Mouse (Mus musculus): Measurements from ENCODE around the gene Trpc1.
A peak's percentile ranks its signal among the peaks of the same experiment; 100 is the strongest.

Trpc1 gene

DNA sequence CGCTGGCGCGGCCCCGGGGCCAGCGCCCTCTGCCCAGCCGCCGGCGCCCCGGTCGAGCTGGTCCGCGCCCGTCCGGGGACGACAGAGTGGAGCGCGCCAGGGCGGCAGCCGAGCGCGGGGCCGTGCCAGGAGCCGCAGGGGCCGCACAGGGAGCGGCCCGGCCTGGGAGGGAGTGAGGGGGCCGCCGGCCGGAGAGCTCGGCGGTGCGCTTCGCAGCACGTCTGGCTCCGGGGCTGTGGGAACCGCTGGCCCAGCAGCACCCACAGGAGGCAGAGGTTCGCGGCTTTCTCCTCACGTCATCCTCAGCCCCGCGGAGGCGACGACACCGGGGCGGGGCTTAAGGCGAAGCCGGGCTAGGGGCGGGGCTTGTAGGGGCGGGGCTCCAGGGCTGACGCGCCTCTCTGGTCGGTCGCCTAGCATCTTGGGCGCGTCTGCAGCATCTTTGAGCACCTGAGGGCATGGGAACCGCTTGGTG lies at the start of gene Trpc1:
Gene Trpc1 (minus strand): TSS at position 339 of the 475 bp plus-strand sequence.
- peak; percentile 23 for DNase-seq (ENCODE audit: extremely low read depth, low read depth)

DNA sequence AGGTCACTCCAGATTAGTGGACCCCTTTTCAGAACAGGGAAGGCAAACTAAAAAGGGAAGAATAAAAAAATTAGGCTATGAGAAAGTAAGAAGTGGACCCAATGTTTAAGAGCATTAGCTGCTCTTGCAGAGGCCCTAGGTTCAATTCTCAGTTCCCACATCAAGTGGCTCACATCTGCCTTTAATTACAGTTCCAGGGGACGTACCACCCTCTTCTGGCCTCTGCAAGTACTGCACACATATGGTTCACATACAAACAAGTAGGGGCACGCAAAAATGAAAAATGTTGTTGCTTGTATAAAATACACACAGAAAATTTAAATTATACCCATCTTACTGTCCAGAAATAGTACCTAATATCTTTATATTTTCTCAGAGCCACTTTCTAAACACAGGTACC lies 46.1 kb upstream of the Trpc1 start:
- no peak for DNase-seq (ENCODE audit: extremely low read depth, low read depth)

DNA sequence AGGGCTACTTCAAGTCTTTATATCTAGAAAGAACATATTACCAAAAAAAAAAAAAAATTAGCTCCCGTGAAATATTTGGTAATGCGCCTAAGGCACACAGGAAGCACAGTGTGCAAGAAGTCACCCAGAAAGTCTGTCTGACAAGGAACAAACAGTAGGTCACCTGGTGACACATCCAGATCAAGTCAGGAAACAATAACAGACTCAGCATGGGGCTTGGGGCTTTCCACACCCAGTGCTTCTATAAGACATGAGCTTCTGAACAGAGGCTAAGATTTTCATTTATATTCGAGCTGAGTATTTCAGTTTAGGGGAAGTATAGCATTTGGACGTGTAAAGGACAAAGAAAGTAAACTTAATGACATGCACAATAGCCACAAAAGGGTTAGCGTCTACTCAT lies 45.7 kb upstream of the Trpc1 start:
- no peak for DNase-seq (ENCODE audit: extremely low read depth, low read depth)

DNA sequence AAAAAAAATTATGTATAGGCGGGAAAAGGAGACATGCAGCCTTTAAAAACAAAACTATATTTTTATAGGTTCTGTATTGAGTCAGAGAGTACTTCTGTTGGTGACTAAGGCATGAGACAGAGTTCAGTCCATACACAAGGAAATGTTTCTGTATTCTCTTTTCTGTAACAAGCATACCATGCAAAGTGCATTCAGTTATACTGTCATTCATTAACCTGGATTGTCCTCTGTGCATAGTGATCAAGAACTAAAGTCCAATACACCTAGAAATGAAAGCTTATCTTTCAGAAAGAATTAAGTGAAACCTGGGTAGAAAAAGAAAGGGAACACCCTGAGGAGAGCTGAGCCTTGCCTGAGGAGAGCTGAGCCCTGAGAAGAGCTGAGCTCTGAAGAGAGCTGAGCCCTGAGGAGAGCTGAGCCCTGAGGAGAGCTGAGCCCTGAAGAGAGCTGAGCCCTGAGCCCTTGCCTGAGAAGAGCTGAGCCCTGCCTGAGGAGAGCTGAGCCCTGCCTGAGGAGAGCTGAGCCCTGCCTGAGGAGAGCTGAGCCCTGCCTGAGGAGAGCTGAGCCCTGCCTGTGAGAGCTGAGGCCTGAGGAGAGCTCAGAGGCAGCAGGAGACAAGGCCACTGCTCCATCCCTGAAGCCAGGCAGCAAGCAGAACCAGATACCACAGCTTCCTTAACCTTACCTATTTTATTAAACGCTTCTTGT lies 45.1 kb upstream of the Trpc1 start:
- DNase-seq (ENCODE audit: extremely low read depth, low read depth): no peak

DNA sequence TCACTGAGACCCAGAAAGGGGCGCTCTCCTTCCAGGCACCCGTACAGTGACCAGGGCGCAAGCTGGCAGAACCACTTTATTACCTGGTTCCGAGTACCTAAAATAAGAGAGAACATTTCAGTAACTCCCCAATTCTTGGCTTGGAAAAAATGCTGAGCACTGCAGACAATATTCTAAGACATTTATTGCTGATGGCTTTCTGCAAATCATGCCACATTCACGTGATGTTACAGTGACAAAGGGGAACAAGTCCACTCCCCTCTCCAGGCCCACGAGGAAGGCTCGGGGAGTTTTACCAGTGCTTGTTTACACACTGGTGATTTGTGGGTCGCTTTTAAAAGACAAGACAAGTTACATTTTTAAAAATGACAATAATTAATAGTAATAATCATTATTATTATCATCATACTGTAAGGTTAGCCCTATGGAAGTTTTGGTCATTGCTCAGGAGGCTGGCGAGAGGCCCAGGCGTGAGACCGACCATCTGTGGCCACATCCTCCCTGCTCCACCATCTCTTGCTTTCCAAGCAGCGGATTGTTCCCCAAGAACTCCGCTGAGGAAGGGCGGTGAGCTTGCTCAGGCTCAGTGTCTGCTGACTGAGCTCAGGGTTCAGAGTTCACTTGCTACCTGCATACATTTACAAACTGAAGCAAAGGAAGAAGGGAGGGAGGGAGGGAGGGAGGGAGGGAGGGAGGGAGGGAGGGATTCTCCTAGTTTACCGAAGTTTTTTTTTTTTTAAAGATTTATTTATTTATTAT lies 44.0 kb upstream of the Trpc1 start:
- no peak for DNase-seq (ENCODE audit: extremely low read depth, low read depth)

DNA sequence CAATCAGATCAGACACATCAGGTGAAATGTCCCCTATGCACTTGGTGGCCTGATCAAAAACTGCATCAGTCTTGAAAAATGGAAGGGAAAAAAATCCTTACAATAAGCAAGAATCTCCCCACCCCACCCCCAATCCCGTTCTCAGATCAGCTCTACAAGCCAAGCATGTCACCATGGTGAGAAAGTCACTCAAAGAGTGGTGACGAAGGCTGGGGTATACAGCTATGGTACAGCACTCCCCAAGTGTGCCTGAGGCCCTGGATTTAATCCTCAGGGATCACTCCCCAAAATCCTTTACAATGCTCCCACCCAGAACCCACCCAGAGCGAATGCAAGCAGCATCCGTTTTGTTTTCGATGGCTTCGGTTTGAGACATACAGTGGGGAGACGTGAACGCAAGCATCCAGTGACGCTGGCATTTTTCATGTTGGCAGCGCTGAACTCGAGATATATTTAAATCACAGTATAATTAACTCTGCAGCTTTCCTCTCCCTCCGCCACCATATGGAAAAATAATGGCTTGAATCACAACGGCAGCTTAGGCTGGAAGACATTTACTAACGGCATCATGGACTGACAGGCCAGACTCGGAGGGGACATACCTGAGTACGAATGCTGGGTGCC lies 34.8 kb upstream of the Trpc1 start:
- no peak for DNase-seq (ENCODE audit: extremely low read depth, low read depth)

DNA sequence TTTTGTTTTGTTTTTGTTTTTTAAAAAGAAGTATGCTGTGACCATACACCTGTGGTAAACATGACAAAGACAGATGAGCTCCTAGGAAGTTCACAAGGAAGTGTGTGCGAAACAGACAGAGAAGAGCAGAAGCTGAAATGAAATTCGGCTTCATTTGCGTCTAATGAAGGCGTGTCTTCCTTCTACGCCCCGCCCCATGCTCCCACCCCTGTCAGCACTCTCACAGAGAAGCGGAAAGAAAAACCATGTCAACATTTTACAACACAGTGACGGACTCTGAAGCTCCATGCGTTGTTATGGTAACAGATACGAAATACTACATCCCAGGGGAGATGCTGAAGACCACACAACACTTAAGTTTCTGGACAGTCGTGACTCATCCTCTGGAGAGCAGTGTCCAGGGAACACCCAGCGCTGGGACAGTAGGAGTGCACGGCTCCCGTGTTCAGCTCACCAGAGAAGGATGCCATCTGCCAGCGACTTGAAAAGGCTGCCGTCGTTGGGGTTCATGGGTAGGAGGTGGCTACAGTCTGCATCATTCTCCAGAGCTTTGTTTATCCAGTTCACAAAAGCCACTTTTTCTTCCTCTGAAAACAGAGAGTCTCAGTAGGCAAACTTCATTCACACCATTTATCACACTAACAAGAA lies 33.6 kb upstream of the Trpc1 start:
- DNase-seq (ENCODE audit: extremely low read depth, low read depth): peak; percentile 46

DNA sequence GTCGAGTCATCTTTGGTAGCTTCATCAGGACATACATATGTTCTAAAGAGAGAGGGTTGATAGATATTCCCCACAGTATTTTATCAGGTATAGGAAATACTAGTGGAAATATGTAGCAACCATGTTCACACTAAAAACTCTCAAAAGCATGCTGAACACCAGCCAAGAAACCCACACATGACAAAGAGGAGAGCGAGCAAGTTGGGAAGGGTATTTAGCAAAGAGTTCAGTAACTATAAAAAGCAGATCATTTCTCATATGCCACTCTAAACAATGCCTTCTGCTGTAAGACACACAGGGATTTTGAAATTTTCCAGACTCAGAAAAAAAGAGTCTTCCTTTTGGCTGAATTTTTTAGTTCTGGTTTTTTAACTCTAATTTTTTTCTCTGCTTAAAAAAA lies 21.5 kb upstream of the Trpc1 start:
- no peak for DNase-seq (ENCODE audit: extremely low read depth, low read depth)

DNA sequence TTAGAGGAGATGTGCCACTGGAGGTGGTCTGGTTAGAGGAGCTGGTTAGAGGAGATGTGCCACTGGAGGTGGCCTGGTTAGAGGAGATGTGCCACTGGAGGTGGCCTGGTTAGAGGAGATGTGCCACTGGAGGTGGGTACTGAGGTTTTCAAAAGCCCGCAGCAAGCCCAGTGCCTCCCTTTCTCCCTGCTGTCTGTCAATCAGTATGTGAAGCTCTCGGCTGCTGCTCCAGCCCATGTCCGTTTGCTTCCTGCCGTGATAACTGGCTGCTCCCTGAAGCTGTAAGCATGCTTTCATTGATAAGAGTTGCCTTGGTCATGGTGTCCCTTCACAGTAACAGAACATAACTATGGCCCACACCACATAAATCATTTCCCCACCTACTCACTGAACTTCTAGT lies 13.0 kb upstream of the Trpc1 start:
- no peak for DNase-seq (ENCODE audit: extremely low read depth, low read depth)

DNA sequence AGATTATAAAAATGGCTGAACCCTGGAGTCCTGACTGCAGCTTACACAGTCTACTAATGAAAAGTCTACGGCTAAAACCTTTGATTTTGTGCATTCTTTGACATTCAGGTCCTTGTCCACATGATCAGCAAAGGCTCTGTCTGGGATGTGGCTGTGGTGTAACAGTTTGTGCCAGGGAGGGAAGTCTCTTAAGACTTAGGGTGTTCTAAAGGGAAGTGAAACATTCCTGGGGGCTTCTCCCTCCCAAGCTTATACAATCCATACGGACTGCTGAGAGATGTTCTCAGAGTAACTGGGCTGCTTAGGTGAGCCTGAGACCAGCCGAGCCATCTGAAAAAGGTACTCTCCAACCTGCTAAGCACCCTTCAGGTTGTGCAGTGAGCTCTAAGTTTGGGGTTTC lies 12.1 kb upstream of the Trpc1 start:
- DNase-seq (ENCODE audit: extremely low read depth, low read depth): no peak

DNA sequence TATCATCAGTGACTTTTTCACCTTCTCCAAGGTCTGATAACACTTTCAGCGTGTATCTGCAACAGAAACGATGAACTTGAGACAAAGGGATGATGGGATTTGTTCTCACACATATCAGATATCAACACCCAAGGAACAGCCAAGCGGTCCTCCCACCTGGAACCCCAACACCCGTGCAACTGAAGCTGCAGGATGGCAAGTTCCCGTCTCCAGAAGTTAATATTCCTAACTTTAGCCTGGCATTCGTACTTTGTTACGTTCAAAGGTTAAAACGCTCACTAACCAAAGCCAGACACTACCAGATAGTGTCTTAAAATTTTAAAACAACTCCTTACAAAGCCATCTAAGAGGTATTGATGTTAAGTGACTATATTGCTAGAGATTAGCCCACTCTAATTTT lies 11.2 kb upstream of the Trpc1 start:
- no peak for DNase-seq (ENCODE audit: extremely low read depth, low read depth)

DNA sequence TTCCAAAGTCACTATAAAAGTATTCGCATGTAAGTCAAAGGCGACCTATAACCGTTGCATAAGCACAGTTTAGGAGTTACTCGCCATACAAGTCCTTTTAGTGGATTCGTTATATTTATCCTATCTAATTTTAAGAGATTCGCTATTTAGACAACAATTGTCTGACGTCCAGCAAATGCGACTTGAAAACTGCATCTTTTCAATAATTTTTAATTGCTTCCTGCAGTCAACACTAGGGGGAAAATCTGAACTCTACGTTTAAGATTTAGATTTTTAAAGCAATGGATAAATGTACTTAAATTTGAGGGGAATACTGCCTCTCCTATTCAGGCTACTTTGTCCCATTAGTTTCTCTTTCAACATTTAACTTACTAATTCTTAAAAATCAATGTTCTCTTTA lies 571 bp upstream of the Trpc1 start:
- DNase-seq (ENCODE audit: extremely low read depth, low read depth): no peak

DNA sequence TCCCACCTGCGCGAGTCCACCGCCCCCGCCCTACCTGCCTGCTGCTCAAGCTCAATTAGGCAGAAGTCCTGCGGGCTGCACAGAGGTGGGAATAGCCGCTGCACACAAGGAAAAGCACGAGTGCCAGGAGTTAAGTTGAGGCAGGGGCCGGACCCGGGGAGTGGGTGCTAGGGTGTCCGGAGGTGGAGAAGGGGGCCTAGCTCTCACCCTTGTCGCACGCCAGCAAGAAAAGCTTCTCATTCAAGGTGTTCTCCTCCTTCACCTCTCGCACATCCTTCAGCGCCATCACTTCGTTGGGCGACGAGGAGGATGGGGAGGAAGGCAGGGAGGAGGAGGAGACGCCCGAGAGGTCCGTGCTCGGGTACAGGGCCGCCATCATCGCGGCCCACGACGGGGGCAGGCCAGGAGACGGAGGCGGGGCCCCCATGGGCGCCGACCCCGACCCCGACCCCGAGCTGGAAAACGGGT lies 680 bp downstream of the Trpc1 start:
- no peak for DNase-seq (ENCODE audit: extremely low read depth, low read depth)

DNA sequence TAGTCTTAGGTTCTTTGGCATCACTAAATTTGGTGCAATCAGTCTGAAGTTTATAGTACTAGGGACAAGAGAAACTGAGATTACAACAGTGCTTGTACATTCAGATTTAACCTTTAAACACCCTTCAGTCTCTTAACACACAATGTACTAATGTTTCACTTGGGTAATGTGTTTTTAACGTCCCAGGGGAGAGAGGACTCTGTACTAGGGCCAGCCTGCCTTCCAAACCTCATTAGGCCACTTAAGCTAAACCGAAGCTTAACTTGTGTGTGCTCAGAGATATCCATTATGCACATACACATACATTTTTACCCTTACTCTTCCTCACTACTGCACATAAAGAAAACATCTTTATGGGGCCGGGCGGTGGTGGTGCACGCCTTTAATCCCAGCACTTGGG lies 2.9 kb downstream of the Trpc1 start:
- DNase-seq (ENCODE audit: extremely low read depth, low read depth): no peak

DNA sequence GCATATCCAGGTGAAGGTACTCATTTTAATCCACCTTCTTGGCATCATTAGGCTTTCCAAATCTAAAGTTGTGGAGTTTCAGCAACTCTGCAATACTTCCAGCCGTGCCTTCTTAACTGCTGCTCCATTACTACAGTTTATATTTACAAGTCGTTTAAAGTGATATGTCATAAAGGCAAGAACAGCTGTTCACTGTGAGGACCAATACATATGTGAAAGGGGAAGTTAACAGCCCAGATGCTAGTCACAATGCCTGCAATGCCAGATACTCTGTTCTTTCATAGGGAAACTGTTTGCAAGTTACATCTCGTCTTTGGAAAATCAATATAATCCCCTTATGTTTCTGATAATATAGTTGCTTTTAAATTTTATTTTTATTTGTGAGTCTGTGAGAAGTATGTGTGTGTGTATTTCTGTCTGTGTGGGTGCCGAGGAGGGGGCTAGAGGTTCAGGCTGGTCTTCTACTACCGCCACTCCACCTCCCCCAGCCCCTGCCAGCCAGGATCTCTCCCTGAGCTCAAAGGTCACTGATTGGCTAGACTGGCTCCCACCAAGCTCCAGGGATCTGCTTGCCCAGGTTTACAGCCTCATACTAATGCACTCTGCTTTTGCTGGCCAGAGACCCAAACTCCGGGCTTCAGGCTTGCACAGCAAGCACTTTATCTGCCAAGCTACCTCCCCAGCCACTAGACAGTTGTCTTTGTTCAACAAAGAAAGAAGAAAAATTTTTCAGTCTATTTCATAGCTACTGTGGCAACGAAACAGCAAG lies 5.1 kb downstream of the Trpc1 start:
- DNase-seq (ENCODE audit: extremely low read depth, low read depth): no peak

DNA sequence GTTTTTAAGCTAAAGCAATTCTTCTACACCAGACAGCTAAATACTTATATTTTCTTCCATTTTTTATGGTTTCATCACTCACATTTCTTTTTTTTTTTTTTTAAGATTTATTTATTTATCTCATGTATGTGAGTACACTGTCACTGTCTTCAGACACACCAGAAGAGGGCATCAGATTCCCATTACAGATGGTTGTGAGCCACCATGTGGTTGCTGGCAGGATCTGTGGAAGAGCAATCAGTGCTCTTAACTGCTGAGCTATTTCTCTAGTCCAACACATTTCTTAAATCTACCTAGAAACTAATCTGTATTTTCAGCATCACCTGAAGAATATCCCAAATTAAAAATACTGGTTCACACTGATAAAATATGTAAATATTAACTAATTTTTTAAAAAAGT lies 13.9 kb downstream of the Trpc1 start:
- DNase-seq (ENCODE audit: extremely low read depth, low read depth): no peak

DNA sequence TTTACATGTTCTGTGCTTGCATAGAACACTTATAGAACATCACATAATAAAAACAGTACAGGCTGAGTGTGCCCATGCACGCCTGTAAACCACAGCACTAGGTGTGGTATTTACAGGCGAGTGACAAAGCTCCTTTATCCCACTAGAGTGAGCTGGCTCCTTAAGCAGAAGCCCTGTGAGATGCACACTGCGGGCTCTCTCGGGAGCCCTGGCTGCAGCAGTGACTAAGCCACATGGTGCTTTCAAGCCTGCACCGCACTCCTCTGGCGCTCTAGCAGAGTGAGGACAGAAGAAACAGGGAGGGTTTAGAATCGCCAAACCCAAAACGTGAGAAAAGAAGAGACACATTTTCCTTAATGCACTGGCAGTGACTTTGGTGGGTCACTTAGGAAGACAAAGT lies 37.6 kb downstream of the Trpc1 start:
- DNase-seq (ENCODE audit: extremely low read depth, low read depth): no peak

DNA sequence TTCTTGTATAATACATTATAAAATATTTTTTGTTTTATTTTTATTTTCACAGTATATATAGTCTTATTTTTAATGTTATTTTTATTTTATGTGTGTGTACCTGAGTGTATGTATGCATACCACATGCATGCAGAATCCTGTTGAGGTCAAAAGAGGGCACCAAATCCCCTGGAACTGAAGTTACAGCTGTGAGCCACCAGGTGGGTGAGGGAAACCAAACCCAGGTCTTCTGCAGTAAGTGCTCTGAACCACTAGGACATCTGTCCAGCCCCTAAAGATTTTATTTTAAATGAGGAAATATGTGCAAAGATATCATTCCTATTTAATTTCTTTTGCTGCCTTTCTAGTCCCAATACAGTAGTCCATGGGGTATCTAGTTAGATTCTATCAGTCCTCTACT lies 41.2 kb downstream of the Trpc1 start:
- DNase-seq (ENCODE audit: extremely low read depth, low read depth): no peak

DNA sequence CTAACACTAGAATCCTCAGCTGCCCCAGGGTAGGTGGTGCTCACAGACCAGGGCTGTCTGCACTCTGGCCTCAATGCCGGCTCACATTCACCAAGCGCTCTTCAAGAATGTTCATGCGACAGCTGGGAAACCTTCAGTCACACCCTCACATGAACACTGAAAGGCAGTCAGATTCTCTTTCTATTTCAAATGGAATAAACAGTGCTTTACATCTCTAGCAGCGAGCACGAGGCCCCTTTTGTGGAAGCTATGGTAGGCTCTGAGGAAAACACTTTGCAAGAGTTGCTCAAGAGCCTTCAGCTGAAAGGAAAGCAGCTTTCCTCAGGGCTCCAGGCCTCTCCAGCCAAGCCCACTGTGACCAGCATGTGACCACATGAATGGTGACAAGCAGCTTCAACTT lies 44.8 kb downstream of the Trpc1 start:
- no peak for DNase-seq (ENCODE audit: extremely low read depth, low read depth)

DNA sequence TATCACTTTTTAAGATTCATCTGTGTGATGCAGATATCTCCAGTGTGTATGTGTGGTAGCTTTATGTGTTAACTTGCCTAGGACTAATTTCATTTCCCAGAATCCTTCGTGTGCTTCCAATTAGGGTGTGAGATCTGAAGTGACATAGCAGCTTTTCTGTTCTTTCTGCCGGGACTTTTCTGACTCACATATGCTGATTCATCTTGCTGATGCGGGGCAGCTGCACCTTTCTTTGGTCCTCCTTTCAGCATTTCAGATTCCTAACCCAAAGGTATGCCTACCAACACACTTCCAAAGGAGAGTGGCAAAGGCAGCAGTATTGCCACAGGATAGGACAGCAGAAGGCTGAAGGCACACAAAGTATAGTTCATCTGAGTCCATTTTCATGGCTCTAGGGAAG lies 46.1 kb downstream of the Trpc1 start:
- no peak for DNase-seq (ENCODE audit: extremely low read depth, low read depth)

DNA sequence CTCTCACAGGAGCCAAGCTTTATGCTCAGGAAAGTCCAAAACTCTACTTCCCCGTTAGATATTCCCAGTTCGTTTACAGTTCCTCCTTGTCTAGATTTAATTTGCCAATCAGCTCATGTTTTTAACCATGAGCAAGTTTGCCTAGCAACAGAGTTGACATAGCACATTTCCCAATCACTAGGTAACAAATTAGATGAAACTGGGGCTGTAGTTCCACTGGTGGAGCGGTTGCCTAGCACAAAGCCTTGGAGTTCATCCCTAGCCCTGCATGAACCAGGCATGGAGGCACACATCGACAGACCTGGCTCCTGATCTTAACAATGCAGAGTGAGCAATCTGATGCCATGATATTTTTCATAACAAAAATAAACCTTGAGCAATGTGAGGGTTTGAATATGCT lies 50.9 kb downstream of the Trpc1 start:
- DNase-seq (ENCODE audit: extremely low read depth, low read depth): no peak
